In the genomic region with DNA sequence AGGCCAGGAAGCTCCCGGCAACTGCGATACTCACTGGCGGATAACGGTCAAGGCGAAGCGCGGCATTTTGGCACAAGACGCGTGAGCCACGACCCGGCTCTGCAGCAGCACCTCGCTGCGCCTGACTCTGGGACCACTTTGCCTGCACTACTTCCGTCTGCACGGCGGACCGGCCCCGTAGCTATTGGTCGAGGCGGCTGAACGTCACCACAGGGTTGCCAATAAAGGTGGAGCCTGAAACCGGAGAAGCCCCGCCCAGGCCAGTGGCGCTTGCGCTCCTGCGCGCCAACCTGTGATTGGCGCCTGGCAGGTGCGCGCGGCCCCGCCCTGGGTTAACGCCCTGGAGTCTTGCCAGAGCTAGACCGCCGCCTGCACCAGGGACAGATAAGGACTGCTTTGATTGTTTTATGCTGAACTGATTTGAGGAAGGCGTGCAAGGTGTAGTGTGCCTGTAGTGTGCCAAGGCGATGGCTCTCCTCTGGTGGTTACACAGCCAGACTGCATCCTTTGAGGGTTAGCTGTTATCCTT, we compare ENCODE assay signal across 8 mouse cellular contexts. TPM values are rescaled to one million over a fixed set of nuclear protein-coding genes. Genes with fewer than 3 reads are reported as not detected.
DNase-seq lines count a peak whose midpoint lies in the region; ATAC-seq and TF ChIP-seq lines count a peak whose summit lies in the region.

Gene Tigar (minus strand): TSS at position 156 of the 529 bp plus-strand sequence.

- ATAC-seq in activated CD4-positive, CD25-positive, alpha-beta regulatory T cell, adult 4 months: peak; percentile 99

- peaks cover 4% of the 10 kb centered on the region; the same call in 1 of the 2 replicates for H3K9me3 ChIP-seq in megakaryocyte, embryonic 14.5 days

- peak within 1 kb of the TSS; percentile 78 for H3K4me3 ChIP-seq in cortical plate, adult 2 months (ENCODE audit: insufficient read depth, low read length)
- H3K4me3 ChIP-seq in megakaryocyte, embryonic 14.5 days (replicated peaks): peak within 1 kb of the TSS; percentile 97

- H3K27ac ChIP-seq in cortical plate, adult 2 months (ENCODE audit: insufficient read depth, low read length): no peak within 1 kb of the TSS

- TF ChIP-seq CTCF in cortical plate, adult 2 months (IDR thresholded peaks at IDR 0.05; ENCODE audit: extremely low read depth, insufficient read depth, low read length): no peak; the same call in 1 of the 2 replicates

- H3K27me3 ChIP-seq in megakaryocyte, embryonic 14.5 days (replicated peaks): peaks cover 36% of the 10 kb centered on the region

- peaks cover 7% of the 10 kb centered on the region for H3K4me1 ChIP-seq in cortical plate, adult 2 months (ENCODE audit: control insufficient read depth, insufficient read depth, low read length)
- peaks cover 27% of the 10 kb centered on the region for H3K4me1 ChIP-seq in megakaryocyte, embryonic 14.5 days

- H3K36me3 ChIP-seq in megakaryocyte, embryonic 14.5 days (replicated peaks; ENCODE audit: low read length): no peaks in the 10 kb centered on the region

- TF ChIP-seq POLR2A in cortical plate, adult 2 months (IDR thresholded peaks at IDR 0.05; ENCODE audit: extremely low read depth, insufficient read depth, low read length): peak; percentile 97

- DNase-seq in gastrocnemius, adult 8-10 months (ENCODE audit: low spot score in 2 of 2): peak; percentile 94 to 95
- peak; percentile 60 for DNase-seq in hindlimb bud, embryonic 11.5 days (ENCODE audit: extremely low spot score, low read depth, low spot score)
- DNase-seq in left cerebral cortex, adult 8-10 months (ENCODE audit: low spot score in 2 of 2): peak; percentile 76 to 94
- peak; percentile 97 for DNase-seq in right cerebral cortex, postnatal 10 days (ENCODE audit: low spot score in 2 of 2)
- peak; percentile 89 for DNase-seq in urinary bladder, postnatal 25 days (ENCODE audit: low spot score)

RNA-seq across cellular contexts. Expression of gene Tigar, which starts in this region (rescaled TPM):
- polyA plus RNA-seq in activated CD4-positive, CD25-positive, alpha-beta regulatory T cell, adult 4 months (2017; shearing (Covaris generic)): 1 to 10 TPM; 6.7 to 8.2 TPM
- 18.5 and 18.7 TPM in 2 replicates for polyA plus RNA-seq in cortical plate, adult 2 months (2012; rRNA removed)
- 100 to 1,000 TPM; 119 to 144 (median 138) TPM for total RNA-seq in gastrocnemius, adult 8-10 months (2022)
- total RNA-seq in left cerebral cortex, adult 8-10 months (2022): 10 to 100 TPM; 23.1 to 25.8 (median 24.3) TPM
- polyA plus RNA-seq in megakaryocyte, embryonic 14.5 days (2012; ENCODE audit: insufficient read depth, low replicate concordance): 0.50 TPM in 1 of 2 replicates, not detected in the other

Comparison
In these comparisons a context has a peak if more than half of its experiments do, and no peak if none do; other contexts are left out.
1. RNA of gene Tigar (total RNA-seq): 119 to 144 TPM in gastrocnemius, adult 8-10 months; 23.1 to 25.8 TPM in left cerebral cortex, adult 8-10 months; every median in the first group is over 4 times any median in the second.
2. Peak in every context shown above with its lines, with median percentiles within 50 percentile points of each other: DNase-seq.